Mouse (Mus musculus) mesoderm, embryonic 11.5 days (tissue): Measurements from ENCODE around the gene Ubxn2a.

Source experiments
- DNase-seq: peaks from one replicate; pipeline ENCODE4 v3.0.0-alpha.2; 2012; ENCODE audit warnings: low read depth, low spot score

The Ubxn2a gene

DNA sequence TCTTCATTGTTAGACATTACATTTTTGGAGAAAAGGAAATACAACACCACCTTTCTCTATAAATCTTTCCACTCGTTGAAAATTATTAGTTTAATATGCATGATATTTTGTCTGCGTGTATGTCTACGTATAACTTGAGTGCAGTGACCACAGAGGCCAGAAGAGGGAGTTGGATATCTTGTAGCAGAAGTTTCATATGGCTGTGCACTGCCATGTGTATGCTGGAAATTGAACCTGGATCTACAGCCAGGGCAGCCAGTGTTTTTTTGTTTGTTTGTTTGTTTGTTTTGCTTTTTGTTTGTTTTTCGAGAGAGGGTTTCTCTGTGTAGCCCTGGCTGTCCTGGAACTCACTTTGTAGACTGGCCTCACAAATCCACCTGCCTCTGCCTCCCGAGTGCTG lies 28.5 kb downstream of the Ubxn2a start:
- no peak for DNase-seq

DNA sequence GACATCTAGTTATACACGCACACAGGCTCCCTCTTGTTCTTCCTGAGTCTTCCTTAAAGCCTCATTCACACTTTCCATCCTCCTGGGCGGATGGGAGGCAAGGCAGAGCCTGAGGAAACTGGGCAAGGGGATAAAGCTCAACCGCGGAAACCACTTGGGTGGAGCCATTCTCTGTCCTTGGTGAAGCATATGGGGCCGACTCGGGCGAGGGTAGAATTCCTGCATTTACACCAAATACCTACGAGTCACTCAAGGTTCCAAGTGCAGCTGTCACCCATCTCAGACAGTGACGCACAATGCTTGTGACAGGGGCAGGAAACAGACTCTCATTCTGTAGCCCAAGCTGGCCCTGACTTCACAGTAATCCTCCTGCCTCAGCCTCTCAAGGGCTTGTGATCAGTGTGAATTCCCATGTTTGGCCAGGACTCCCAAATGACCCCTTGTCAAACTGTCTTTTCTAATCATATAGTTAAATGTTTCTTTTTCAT lies 29.2 kb downstream of the Ubxn2a start:
- no peak for DNase-seq

DNA sequence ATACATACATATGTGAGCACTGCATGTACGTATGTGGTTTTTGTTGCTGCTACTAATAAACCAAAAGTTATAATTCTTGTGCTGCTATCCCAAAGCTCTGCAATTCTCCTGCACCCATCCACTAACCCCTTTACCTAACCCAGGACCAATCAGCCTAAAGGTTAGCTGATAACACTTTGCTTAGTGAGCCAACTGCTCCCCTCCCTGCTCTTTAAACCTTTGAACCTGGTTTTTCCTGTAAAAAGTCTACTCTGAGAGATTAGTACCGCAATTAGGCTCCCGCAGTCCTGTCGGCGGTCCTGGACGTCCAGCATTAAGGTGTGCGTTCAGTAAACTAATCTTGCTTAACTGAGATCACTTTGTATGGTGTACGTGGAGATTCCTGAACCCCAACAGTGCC lies 31.9 kb downstream of the Ubxn2a start:
- no peak for DNase-seq

DNA sequence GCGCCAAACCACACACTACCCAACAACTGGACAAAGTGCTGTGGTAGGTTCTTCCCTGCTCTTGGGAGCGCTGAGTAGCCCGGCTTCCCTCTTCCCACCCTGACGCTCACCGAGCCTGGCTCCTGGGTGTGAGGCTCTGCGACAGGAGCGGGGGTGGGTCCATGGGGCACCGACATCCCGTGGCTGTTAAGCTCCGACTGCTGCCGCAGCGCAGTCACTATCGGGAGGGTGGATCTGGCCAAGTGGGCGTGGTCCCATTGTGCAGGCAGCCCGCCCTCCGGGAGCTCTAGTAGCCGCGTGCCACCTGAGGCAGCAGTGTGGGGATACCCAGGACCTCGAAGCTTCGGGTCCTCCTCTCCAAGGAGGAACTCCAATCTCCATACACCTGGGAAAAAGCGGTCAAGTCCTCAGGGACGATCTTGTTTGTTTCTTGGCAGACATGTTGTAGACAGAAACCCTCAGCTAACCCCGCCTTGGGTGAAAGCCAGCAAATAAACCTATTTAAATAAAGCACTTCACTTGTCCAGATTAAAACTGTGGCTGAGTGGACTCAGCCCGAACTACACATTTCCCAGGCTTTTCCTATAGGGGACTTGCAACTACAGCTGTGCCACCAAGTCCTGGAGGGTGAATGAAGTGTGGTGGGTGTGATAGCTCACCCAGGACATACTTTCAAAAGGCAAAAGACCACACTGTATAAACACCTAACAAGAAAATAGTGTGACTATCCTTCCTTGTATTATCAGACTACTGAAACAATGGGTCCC lies 33.2 kb downstream of the Ubxn2a start, which contains the start of gene Mfsd2b:
TSS of gene Mfsd2b (minus strand) at position 199 of the 767 bp plus-strand sequence.
- DNase-seq = peak; percentile 70

DNA sequence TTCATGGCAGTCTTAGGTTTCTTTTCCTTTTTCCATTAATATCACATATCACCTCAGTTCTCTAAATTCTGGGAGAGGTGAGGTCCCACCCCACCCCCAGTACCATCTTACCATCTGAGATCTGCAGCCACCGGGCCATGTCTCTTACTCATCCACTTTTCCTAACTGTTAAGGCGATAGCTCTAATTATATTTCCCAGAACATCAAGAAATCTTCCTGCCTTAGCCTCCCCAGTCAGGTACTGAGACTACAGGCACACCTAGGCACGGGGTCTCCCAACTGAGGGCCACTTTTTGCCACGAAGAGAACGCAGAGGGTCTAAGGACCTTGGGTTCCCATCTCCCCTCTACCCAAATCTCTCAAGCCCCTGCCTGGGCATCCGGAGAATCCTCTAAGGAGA lies 34.0 kb downstream of the Ubxn2a start:
- DNase-seq = no peak

DNA sequence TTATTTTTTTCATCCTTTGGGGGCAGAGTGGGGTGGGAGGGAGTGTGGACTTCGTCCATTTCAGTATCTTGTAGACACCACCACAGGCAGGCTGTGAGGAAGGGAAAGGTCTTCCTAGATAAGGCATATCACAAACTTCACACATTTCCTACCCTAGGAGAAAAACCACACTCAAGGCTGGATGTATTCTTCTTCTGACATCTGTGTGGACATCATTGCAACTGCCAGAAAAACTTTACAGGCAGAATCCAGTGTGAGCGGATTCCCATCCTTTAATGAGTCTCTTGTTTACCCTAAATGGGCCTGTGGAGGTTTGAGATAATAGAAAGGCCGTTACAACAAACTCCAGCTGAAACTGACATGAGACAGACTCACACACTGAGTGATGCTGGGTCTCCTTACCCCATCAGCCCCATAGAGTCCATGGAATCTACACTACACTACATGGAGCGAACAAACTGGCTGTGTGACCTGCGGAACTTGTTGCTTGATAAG lies 34.5 kb downstream of the Ubxn2a start:
- DNase-seq = no peak

DNA sequence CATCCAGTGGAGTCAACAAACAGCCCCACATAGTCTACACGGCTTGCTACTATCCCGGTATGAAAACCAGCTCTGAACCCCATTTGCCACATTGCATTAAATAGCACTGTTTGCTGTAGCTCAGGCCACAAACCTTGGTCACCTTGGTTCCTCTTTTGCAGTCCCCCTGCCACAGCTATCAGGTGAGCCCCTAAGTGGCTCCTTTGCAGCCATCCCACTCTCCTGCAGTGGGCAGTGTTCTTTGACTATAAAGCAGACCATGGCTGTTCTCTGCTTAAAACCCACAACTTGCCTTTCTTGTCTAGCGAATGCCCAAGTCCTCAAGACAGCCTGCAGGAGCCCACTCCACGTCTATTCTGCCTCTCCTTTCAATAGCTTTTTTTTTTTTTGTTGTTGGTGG lies 35.2 kb downstream of the Ubxn2a start:
- no peak for DNase-seq

DNA sequence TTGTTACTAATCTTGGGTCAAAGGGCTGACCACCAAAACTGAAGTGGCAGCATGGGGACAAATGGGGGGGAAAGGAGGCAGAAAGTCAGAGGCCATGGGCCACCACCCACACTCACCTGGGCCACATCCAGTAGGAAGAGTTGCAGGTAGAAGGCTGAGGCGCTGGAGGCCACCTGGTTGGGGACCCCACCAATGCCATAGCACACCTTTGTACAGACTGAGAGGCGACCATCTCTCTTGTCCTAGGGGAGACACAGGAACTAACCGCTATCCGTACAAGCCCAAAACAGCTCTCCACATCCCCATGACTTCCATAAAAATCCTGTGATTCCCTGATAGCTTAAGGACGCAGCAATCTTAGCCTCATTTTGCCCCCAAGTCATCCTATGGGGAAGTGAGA lies 36.2 kb downstream of the Ubxn2a start:
- no peak for DNase-seq

DNA sequence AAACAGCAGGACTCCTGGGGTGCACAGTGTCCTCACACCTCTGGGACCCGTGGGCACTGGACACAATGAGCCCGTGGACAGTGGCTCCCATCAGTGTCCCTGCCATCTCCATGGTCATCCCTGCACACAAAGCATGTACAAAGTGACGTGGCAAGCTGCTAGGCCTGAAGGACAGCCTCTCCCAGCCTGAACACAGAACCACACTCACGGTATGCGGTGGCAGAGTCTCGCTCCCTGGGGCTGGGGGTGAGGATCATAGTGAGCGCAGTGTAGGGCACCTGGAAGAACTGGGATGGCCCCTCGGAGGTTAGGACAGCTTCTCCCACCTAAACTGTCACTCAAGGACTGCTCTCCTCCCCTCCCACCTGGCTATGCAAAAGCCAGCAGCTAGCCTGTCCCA lies 38.6 kb downstream of the Ubxn2a start:
- no peak for DNase-seq

DNA sequence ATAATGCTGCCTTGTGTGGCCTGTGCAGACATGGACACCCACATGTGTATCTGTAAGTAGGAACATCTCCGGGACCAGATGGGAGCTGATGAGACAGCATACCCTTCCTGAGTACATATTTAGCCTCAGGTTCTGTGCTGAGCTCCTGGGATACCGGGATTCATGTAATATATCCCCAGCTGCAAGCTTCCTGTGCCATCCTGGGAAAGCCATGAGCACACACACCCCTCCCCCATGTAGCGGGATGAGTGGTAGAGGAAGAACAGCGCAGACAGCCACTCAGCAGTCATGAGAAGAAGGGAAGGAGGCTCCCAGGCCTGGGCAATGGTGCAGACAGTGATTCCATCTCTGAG lies 43.2 kb downstream of the Ubxn2a start:
- no peak for DNase-seq

DNA sequence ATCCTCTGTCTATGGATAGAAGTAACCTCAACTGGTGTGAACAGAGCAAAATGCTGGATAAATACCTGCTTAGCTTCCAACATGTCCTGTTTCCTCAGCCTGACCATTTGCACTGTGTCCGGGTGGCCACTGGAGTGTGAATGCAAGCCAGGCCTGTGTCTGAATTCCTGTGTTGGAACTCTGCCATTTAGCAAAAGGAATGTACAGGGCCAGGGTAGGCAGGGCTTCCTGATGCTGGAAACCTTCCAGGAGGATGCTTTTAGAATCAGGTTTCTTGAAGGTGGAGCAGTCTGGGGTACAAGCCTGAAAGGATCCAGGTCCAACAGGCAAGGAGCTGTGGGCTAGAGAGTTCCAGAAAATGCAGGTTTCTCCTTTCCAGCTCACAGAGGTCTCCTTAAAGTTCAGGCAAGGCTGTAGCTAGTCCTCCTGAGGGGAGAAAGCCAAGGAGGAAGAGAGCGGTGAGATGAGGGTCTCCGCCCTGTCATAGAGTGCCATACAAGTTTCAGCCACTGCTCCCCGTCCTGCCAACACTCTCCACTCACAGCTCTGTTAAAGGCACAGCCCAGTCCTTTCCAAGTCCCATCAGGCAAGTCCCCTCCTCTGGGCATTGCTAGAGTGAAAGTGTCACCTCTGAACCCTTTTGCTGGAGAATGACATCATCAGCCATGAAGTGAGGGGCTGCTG lies 43.7 kb downstream of the Ubxn2a start:
- DNase-seq = no peak

DNA sequence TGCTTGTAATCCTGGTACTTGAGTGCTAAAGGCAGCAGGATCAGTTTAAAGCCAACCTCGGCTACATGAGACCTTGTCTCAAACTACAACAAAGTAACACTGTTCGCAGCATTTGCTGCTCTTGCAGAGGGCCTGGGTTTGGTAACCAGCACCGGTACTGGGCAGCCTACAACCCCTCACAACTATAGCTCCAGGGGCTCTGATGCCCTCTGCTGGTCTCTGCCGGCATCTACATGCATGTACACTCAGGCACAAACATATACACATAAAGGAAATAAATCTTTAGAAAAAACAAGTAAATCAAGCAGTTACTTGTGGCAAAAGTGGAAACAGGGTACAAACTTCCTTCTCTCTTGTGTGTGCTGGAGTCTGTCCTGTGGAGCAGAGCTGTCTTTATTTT lies 44.8 kb downstream of the Ubxn2a start:
- DNase-seq = no peak

DNA sequence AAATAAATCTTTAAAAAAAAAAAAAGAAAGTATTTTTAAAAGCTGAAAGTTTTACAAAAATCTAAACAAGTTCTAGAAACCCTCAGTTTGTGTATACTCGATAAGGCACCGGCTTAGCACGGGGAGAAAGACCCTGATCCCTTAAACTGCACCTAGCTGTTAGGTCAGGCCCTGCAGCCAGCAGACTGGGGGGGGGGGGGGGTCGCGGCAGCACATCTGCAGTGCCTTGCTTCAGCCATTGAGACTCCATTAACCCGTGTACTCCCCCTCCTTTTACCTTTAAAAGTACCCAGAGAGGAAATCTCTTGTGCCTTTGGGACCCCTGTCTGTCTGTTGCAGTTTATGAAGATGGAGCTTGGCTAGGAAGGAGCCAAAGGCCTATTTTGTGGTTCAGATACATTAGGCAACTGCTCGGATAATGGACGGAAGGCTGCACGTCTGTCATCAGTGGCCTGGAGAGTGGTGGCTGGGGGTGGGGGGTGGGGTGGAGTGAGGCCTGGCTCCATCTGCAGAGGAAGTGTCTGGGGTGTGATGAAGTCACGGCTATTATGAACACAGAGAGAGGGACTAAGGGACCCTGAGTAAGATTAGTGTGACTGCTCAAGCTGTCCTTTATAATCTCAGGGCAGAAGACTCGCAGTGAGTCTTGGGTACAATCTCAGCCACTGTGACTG lies 48.1 kb downstream of the Ubxn2a start:
- DNase-seq = peak; percentile 41

DNA sequence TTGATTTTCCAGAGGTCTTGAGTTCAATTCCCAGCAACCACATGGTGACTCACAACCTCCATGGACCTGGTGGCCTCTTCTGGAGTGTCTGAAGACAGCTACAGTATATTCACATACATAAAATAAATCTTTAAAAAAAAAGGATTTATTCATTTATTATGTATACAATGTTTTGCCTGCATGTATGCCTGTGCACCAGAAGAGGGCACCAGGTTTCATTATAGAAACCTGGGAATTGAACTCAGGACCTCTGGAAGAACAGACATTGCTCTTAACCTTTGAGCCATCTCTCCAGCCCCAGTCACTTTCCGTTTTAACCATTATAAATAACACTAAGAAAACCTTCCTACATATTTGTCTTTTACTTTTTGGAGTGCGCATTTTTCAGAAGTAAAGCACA lies 50.7 kb downstream of the Ubxn2a start:
- DNase-seq = no peak

DNA sequence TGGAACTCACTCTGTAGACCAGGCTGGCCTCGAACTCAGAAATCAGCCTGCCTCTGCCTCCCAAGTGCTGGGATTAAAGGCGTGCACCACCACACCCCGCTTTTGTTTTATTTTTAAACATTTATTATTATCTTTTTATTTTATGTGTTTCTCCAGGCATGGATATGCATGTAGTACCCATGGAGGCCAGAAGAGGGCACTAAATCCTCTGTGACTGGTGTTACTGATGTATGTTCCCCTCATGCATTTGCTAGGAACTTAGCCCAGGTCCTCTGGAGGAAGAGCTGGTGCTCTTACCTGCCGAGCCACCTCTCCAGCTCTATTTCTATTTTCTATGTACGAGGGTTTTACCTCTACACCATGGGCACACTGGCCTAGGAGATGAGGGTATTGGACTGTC lies 51.3 kb downstream of the Ubxn2a start:
- peak; percentile 21 for DNase-seq

DNA sequence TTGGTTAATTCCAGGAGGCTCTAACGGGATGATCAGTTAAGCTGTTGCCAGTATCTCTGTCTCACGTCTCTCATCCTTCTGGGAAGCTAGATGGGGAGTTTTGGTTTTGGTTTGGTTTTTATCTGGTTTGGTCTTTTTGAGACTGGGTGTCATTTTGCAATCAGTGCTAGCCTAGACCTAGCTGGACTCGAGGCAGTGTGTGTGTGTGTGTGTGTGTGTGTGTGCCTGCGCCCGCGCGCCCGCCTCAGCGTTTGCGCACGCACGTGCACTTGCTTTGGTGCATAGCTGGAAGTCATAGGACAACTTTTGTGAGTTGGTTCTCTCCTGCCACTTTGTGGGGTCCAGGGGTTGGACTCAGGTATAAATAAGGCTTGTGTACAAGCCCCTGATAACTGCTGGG lies 63.8 kb downstream of the Ubxn2a start:
- peak; percentile 40 for DNase-seq

DNA sequence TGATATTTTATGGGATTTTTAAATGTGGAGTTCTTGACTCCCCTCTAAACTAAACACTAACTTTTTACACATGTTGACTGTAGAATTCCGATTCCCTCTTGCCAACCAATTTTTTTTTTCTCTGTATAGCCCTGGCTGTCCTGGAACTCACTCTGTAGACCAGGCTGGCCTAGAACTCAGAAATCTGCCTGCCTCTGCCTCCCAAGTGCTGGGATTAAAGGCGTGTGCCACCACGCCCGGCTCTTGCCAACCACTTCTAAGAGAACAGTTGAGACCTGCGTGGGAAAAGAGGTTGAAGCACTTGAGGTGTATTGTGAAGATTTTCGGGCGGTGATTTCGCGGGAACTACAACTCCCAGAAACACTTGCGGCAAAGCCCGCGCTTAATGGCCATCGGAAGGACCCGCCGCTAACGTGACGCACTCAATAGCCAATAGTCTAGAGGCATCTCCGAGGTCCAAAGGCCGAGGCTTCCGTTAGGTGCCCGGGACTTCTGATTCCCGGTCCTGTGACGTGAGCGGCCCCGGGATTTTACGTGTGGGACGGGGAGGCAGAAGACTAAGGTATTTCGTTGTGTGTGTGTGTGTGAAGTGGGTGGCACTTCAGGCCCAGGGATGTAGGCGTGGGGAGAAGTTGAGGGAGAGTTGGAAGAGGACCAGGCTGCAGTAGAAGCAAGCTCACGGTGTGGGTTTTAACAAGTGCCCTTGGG lies 64.5 kb downstream of the Ubxn2a start, which contains the start of gene Wdcp:
TSS of gene Wdcp (plus strand) at position 414 of the 708 bp plus-strand sequence.
- DNase-seq = peak; percentile 93

DNA sequence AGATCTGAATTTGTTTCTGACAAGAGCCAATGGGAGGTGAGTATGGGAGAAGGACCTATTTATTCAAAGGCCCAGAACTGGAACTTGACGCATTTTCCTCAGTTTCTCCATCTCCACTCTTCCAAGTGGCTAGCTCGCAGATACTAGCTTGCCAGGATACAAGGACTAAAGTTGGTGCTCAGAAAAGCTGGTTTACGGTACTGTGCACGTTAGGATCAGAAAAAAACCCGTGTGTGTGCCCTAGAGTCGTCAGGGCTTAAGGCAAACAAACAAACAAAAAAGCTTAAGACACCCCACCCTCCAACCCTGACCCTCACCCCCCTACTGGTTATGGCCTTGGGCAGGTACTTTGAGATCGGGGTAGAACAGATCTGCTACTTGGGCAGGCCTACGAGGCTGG lies 65.0 kb downstream of the Ubxn2a start:
- DNase-seq = no peak

DNA sequence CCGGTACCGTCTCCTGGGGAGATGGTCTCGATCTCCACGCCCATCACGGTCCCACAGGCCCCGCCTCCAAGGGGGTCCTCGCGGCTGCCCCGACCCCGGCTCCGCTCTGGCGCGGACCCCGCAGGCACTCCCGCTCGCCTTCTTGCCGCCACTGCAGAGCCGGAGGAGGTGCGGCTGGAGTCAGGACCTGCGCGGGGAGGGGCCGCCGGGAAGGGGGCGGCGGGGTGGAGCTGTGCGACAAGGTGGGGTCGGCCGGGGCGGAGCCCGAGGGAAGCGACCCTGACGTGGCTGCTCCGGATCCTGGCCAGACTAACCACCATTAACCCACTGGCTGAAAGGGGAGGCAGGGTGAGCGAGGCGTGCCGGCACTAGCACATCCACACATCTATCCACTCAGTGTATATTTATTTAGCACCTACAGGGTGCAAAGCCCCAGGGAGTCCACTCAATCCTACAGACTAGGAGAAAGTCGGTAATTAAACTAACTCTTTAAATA lies 66.1 kb downstream of the Ubxn2a start, which contains the start of gene Fkbp1b:
TSS of gene Fkbp1b (minus strand) at position 200 of the 496 bp plus-strand sequence.
- DNase-seq = peak; percentile 72

DNA sequence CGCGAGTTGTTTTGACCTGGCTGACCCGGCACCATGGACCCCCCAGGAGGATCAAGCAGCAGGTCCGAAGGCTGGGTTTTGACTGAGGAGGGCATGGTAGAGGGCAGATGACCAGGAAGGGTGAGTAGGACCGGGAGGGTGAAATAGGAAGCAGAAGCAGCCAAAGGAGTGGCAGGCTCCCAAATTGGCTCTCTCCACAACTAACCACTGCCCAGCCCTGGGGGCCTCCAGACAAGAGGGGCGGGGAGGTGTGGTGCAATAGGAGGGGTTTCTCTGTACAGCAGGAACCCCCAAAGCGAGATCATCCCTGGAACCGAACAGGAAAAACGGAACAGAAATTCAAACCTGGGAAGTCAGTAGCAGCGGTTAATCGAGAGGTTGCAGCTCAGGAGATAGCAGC lies 66.8 kb downstream of the Ubxn2a start:
- DNase-seq = no peak

DNA sequence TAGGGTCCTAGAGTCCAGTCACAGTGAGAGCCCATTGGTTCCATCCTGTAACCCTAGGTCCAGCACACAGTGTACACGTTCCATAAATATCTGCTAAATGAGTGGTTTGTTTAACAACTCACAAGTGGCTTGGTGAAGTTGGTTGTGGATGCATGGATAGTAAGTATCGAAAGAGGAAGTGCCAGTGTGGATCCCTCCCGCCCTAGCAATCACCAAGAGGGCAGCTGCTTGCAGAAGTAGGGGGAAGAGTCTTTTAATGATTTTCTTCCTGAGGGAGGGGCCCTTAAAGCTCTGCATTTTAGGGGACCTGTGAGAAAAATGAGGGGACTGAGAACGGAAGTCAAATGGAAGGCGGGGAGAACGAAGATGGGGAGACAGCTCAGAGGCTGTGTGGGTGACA lies 67.5 kb downstream of the Ubxn2a start:
- DNase-seq = no peak
